Mouse (Mus musculus) CD4-positive, CD25-positive, alpha-beta regulatory T cell, adult 4 months (primary cell): ENCODE results near the gene Nsa2. TPM values are rescaled to one million over a fixed set of nuclear protein-coding genes. Genes with fewer than 3 reads are reported as not detected.
"Not testable (repeated sequence)": the region's sequence is repeated elsewhere in the genome, so short reads cannot be mapped to it uniquely, and the experiment has no call there.

Experiments
- ATAC-seq: one replicate; pipeline ENCODE4 v1.8.0; 2017
- polyA plus RNA-seq, 2 experiments: library from polyadenylated mRNA; unstranded; fragments of 100-300 nt; shearing (Covaris generic); gene quantifications; one replicate each; pipeline ENCODE4 v1.2.1; 2017

The Nsa2 gene
- 100 to 1,000 TPM; 122 to 154 TPM for polyA plus RNA-seq

- peak; percentile 99 for ATAC-seq
Observed at GRCm38 (mm10) chr13:97137466-97138400, at the start of gene Nsa2, which contains the start of gene Gfm2. Nsa2 (minus strand) TSS chr13:97137937. Gfm2 (plus strand) TSS chr13:97137937.

- ATAC-seq, result no peak
Observed at GRCm38 (mm10) chr13:97186346-97186745, 48.6 kb upstream of the Nsa2 start.

GRCm38 (mm10) chr13:97184656-97185055 lies 46.9 kb upstream of the Nsa2 start:
- no peak for ATAC-seq

- no peak for ATAC-seq
Observed at GRCm38 (mm10) chr13:97184168-97184567, 46.4 kb upstream of the Nsa2 start.

DNA sequence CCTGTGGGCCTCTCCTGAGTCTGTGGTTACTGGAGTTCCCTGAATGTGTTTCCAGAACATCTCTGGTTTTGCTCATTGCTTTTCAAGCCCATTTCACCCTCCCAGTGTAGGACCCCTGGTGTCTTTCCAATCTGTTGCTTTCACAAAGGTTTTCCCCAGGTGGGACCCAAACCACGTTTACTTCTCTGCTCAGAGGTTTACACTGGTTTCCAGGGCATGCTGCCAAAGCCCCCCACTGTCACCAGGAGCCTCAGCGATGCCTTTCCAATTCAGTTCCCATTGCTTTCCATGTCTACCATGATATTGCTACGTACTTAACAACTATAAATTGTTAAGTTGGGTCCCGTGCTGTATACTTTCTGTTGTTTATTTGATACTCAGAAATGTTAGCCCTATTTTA lies 45.1 kb upstream of the Nsa2 start:
- no peak for ATAC-seq

GRCm38 (mm10) chr13:97180113-97180828 lies 42.5 kb upstream of the Nsa2 start:
- no peak for ATAC-seq

DNA sequence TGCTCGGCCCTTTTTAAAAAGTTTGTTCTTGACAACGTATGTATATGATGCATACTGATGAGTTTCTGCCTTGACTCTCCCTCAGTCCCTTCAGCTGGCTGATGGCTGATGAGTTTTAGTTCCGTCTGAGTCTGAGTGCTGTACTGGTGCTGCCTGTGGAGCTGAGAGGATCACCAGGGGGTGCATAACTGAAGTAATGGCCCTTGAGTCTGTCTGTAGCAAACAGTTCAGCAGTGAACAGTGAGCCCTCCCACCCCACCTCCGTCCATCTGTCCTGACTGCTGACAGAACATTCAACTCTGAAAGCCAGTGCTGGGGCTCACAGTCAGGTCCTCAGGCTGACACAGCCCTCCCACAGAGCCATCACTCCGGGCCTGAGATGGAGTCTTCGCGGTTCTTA lies 41.2 kb upstream of the Nsa2 start:
- no peak for ATAC-seq

- no peak for ATAC-seq
Observed at GRCm38 (mm10) chr13:97176731-97177130, 39.0 kb upstream of the Nsa2 start.

- no peak for ATAC-seq
Observed at GRCm38 (mm10) chr13:97175520-97176264, 38.0 kb upstream of the Nsa2 start.

GRCm38 (mm10) chr13:97145834-97146233 lies 8.1 kb upstream of the Nsa2 start:
- peak; percentile 92 for ATAC-seq

DNA sequence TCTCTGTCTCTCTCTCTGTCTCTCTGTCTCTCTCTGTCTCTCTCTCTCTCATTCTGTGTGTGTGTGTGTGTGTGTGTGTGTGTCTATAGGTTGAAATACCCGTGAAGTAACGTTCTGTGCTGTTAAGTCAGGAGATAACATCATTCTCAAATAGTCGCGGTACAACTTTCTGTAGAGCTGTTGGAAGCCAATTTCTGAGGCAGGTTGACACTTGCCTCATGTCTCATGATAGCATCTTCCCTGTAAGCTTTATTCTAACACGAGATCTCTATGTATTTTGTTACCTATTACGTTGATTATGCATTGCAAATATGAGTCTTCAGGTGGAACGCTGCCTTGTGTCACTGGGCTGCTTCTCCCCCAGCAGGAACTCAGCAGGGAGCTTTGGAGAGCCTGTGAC lies 4.6 kb upstream of the Nsa2 start:
- no peak for ATAC-seq

- ATAC-seq, result not testable (repeated sequence)
Observed at GRCm38 (mm10) chr13:97138404-97138931, 731 bp upstream of the Nsa2 start.

DNA sequence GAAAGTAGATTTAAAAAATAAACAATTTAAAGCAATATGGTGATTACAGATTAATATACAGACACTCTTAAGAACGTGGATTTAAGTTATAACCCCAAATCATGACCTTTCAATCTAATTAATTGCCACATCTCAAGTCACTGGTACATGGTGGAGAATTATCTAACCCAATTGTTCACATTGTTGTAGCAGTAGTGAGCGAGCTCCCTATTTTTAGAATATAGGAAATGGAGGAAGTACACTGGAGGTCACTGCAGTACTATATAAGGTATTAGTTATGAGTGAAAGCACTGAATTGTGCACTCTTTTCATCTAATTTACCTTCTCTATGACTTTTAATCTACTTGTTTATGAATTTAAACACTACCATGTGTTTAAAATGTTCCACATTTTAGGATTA lies 7.3 kb downstream of the Nsa2 start:
- not testable (repeated sequence) for ATAC-seq

DNA sequence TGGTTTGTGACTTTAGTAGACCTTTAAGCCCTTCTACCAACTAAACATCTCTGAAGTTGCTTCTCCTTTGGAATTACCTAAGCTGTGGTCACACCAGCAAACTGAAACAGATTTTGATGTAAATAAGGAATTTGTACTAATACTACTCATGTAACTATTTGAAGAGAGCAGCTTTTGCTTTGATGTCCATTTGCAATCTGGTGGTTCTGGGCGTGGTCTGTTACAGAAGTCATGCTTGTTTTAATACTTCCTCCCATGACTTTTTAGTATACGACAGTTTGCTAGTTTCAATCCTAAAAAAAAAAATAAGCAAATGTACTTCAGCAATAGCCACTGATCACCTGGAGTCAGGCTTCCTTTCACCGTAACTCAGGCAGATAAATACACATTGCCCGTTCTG lies 8.1 kb downstream of the Nsa2 start:
- ATAC-seq, result not testable (repeated sequence)

DNA sequence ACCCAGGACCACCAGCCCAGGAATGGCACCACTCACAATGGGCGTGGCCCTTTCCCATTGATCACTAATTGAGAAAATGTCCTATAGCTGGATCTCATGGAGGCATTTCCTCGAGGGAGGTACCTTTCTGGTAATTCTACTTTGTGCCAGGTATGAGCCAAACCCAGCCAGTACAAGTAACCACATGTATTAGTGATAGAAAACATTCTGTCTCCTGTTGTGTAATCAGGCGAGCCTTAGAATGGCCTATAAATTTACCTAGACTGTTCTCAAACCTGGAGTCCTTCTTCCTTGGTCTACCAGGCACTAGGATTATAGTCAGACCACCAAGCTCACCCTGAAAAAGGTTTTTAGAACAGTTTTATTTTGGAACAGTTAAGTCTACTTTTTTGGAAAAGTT lies 16.4 kb downstream of the Nsa2 start:
- ATAC-seq, result no peak

- no peak for ATAC-seq
Observed at GRCm38 (mm10) chr13:97109046-97109445, 28.7 kb downstream of the Nsa2 start.

DNA sequence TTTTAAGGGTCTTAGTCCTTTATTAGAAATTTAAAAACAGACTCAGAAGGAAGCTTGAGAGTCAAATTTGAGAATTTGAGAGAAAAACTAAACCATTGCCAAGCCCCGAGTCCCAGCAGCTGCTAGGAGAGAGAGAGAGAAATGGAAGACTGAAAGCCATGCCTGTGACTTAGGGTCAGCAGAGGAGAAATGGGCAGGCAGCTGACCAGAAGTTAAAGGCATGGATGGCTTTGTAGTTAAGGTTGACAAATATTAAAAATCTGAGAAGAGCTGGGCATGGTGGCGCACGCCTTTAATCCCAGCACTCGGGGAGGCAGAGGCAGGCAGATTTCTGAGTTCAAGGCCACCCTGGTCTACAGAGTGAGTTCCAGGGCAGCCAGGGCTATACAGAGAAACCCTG lies 30.0 kb downstream of the Nsa2 start:
- not testable (repeated sequence) for ATAC-seq

- no peak for ATAC-seq
Observed at GRCm38 (mm10) chr13:97104996-97105395, 32.7 kb downstream of the Nsa2 start.

DNA sequence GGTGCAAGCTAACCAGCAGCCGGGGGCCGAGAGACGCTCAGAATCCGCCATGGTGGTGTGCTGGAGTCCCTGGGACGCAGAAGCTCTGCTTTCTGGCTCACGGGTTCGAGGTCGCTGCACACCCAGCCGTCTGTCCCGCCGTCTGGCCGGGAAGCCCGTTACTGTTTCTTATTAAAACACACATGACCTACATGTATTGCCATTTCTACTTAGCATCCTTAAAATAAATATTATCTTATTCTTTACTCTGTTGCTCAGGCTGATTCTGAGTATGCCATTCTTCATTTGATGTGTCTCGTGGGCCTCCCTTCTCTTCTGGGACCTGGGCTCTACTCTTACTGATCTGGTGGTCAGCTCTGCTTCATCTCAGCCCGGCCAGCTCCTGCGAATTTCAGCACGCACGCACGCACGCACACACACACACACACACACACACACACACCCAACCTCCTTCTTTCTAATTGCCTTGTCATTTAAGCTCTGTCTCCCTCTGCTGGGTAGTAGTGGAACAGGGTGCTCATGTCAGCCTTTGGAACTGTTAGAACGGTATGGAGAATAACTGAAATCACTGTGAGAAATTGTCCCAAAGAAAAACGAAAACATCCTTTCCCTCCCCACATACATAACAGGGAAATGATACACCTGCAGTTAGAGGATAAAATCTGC lies 38.4 kb downstream of the Nsa2 start, which contains the start of gene Gm6169:
Gene Gm6169, minus strand, starts transcription at position 51 of the 666 bp plus-strand sequence.
- ATAC-seq, result no peak

DNA sequence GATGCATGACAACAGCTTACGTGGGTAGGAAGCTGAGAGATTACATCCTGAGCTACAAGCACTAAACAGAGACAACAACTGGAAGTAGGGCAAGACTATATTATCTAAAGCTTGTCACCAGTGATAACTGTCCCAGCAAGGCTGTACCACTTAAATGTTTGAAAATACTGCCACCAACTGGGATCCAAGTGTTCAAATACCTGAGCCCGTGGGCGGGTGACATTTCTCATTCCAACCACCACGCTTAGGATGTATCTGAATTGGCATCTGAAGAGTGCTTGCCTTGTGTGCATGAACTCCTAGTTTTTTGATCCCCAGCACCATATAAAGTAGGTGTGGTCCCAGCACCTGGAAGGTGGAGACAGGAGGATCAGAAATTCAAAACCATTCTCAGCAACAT lies 42.0 kb downstream of the Nsa2 start:
- no peak for ATAC-seq

- ATAC-seq, result no peak
Observed at GRCm38 (mm10) chr13:97088183-97088582, 49.6 kb downstream of the Nsa2 start.

DNA sequence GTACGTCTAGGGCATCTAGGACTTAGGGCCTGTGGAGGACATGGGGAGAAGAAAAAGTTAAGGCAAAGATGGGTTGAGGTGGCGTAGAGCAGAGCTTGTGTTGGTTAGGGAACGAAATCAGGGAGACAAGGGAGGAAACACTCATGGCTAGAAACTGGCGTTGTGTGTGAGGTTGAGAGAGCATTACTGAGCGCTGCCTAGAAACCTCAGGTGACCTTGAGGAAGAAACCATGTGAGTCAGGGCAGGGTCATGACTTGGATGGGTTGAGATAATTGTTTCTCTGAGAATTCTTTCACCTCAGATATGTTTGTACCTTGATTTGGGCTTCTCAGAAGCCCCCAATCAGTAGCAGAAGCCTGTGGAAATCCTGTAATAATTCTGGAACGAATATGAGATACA lies 50.3 kb downstream of the Nsa2 start:
- no peak for ATAC-seq
